In genomic region chr5:123556451-123556850, GRCm38 (mm10) we compare ENCODE assay signal across 8 mouse cellular contexts. TPM values are rescaled to one million over a fixed set of nuclear protein-coding genes. Genes with fewer than 3 reads are reported as not detected.
DNase-seq lines count a peak whose midpoint lies in the region; ATAC-seq and TF ChIP-seq lines count a peak whose summit lies in the region.

No protein-coding gene starts in this region.

- H3K27me3 ChIP-seq in kidney, embryonic 14.5 days (ENCODE audit: control insufficient read depth, insufficient read depth, low read length): no peaks in the 10 kb centered on the region
- no peaks in the 10 kb centered on the region for H3K27me3 ChIP-seq in stomach, postnatal 0 days (ENCODE audit: control insufficient read depth, insufficient read depth, low read length)

- no peak for ATAC-seq in kidney, embryonic 14.5 days (ENCODE audit: low FRiP score, low TSS enrichment)
- no peak for ATAC-seq in stomach, postnatal 0 days (ENCODE audit: low FRiP score, low TSS enrichment)

- H3K27ac ChIP-seq in kidney, embryonic 14.5 days (ENCODE audit: low read depth, low read length): no peak overlapping the region
- no peak overlapping the region for H3K27ac ChIP-seq in stomach, postnatal 0 days (replicated peaks)

- no peaks in the 10 kb centered on the region for H3K4me1 ChIP-seq in kidney, embryonic 14.5 days (ENCODE audit: control insufficient read depth, insufficient read depth, low read length)
- H3K4me1 ChIP-seq in stomach, postnatal 0 days (replicated peaks; ENCODE audit: control insufficient read depth, insufficient read depth): no peaks in the 10 kb centered on the region

- no peaks in the 10 kb centered on the region for H3K9me3 ChIP-seq in kidney, embryonic 14.5 days (ENCODE audit: control insufficient read depth, low read length)
- no peaks in the 10 kb centered on the region for H3K9me3 ChIP-seq in stomach, postnatal 0 days (ENCODE audit: control insufficient read depth, low read length)

- no peak overlapping the region for H3K4me2 ChIP-seq in kidney, embryonic 14.5 days (replicated peaks; ENCODE audit: low read depth, low read length)
- no peak overlapping the region for H3K4me2 ChIP-seq in stomach, postnatal 0 days (replicated peaks; ENCODE audit: low read depth)

- TF ChIP-seq CTCF in stomach, postnatal 0 days (IDR thresholded peaks at IDR 0.05; ENCODE audit: low read depth): no peak

- H3K36me3 ChIP-seq in kidney, embryonic 14.5 days (ENCODE audit: control insufficient read depth, insufficient read depth, low read length): peaks cover 47% of the 10 kb centered on the region
- H3K36me3 ChIP-seq in stomach, postnatal 0 days (ENCODE audit: control insufficient read depth, insufficient read depth, low read length): peaks cover 10% of the 10 kb centered on the region

- 70% methylated on average over 2 of the region's 2 CpGs for WGBS in kidney, embryonic 14.5 days
- 59% methylated on average over 2 of the region's 2 CpGs for WGBS in stomach, postnatal 0 days

- H3K4me3 ChIP-seq in kidney, embryonic 14.5 days (ENCODE audit: low read length): no peak overlapping the region
- H3K4me3 ChIP-seq in stomach, postnatal 0 days (ENCODE audit: low read depth, low read length): no peak overlapping the region

- TF ChIP-seq EP300 in stomach, postnatal 0 days (optimal IDR thresholded peaks at IDR 0.05): no peak

- peak; percentile 73 for DNase-seq in kidney, adult 18-20 months
- peak; percentile 83 for DNase-seq in adrenal gland, postnatal 10 days
- peak; percentile 70 for DNase-seq in cerebellum, adult 8-10 months
- DNase-seq in kidney, postnatal 14 days: peak; percentile 79
- no peak for DNase-seq in thymus, postnatal 25 days
- DNase-seq in stomach, postnatal 0 days (ENCODE audit: low spot score): no peak
- no peak for DNase-seq in thymus, postnatal 14 days

- no peak overlapping the region for H3K9ac ChIP-seq in kidney, embryonic 14.5 days (ENCODE audit: low read depth, low read length)
- H3K9ac ChIP-seq in stomach, postnatal 0 days (ENCODE audit: low read length): no peak overlapping the region

RNA-seq across cellular contexts. Expression of gene Vps33a, which starts 16.4 kb away (rescaled TPM):
- polyA plus RNA-seq in kidney, embryonic 14.5 days (2014; fragmentation: Nextera tagmentation; extraction: Ambion mirVana): 17.1 and 34.5 TPM in 2 replicates
- 10 to 100 TPM; 44.6 to 55.9 TPM for total RNA-seq in adrenal gland, postnatal 10 days (2021)
- 12.1 and 14.6 TPM in 2 replicates for polyA plus RNA-seq in stomach, postnatal 0 days (2015; fragmentation: Nextera tagmentation; extraction: Ambion mirVana)

RNA-seq across cellular contexts. Expression of gene Gm49027, which starts 31.2 kb away (rescaled TPM):
- polyA plus RNA-seq in kidney, embryonic 14.5 days (2014; fragmentation: Nextera tagmentation; extraction: Ambion mirVana): 0.34 and 0.49 TPM in 2 replicates
- 10 to 100 TPM in 1 of 2 experiments, 1 to 10 TPM in 1; 8.9 to 19.0 TPM for total RNA-seq in adrenal gland, postnatal 10 days (2021)
- polyA plus RNA-seq in stomach, postnatal 0 days (2015; fragmentation: Nextera tagmentation; extraction: Ambion mirVana): 5.6 and 7.0 TPM in 2 replicates

RNA-seq across cellular contexts. Expression of gene Diablo, which starts 32.5 kb away (rescaled TPM):
- 113 and 118 TPM in 2 replicates for polyA plus RNA-seq in kidney, embryonic 14.5 days (2014; fragmentation: Nextera tagmentation; extraction: Ambion mirVana)
- total RNA-seq in adrenal gland, postnatal 10 days (2021): 10 to 100 TPM; 66.7 to 85.1 TPM
- polyA plus RNA-seq in stomach, postnatal 0 days (2015; fragmentation: Nextera tagmentation; extraction: Ambion mirVana): 70.6 and 70.8 TPM in 2 replicates

RNA-seq across cellular contexts. Expression of gene B3gnt4, which starts 46.2 kb away (rescaled TPM):
- polyA plus RNA-seq in kidney, embryonic 14.5 days (2014; fragmentation: Nextera tagmentation; extraction: Ambion mirVana): 1.0 TPM in 1 of 2 replicates, not detected in the other
- under 1 TPM; 0.27 to 0.30 TPM for total RNA-seq in adrenal gland, postnatal 10 days (2021)
- 0.13 TPM in 2 replicates for polyA plus RNA-seq in stomach, postnatal 0 days (2015; fragmentation: Nextera tagmentation; extraction: Ambion mirVana)

Comparison
In these comparisons a context has a peak if more than half of its experiments do, and no peak if none do; other contexts are left out.
1. DNase-seq: peak in kidney, adult 18-20 months (single experiment), adrenal gland, postnatal 10 days (single experiment), cerebellum, adult 8-10 months (single experiment) and kidney, postnatal 14 days (single experiment); none in thymus, postnatal 25 days (single experiment), stomach, postnatal 0 days (single experiment) and thymus, postnatal 14 days (single experiment).